Mouse (Mus musculus) ES-Bruce4 (cell line): ENCODE results near the gene Rps8. TPM values are rescaled to one million over a fixed set of nuclear protein-coding genes. Genes with fewer than 3 reads are reported as not detected.

Experiments used
- H3K27ac ChIP-seq: 2 replicates; pipeline ENCODE4 v1.5.1; 2012; ENCODE audit warnings: low read length, inconsistent platforms; ENCODE audit not compliant: insufficient read depth
- H3K27me3 ChIP-seq: 2 replicates; pipeline ENCODE4 v1.6.1; 2012; ENCODE audit warnings: mild to moderate bottlenecking, low read length, inconsistent platforms; ENCODE audit not compliant: control insufficient read depth, poor library complexity, insufficient read depth, severe bottlenecking
- H3K36me3 ChIP-seq: 2 replicates; pipeline ENCODE4 v1.6.1; 2012; ENCODE audit warnings: inconsistent platforms, mild to moderate bottlenecking, low read length, moderate library complexity; ENCODE audit not compliant: control insufficient read depth, poor library complexity, insufficient read depth, severe bottlenecking
- H3K4me1 ChIP-seq: one replicate; pipeline ENCODE4 v1.8.1; 2011; ENCODE audit warnings: low read length; ENCODE audit not compliant: control insufficient read depth, insufficient read depth
- H3K4me3 ChIP-seq: 2 replicates; pipeline ENCODE4 v1.5.1; 2011; ENCODE audit warnings: low read depth, mild to moderate bottlenecking, low read length
- H3K9ac ChIP-seq: 2 replicates; pipeline ENCODE4 v1.6.1; 2012; ENCODE audit warnings: low read depth, mild to moderate bottlenecking, inconsistent platforms; ENCODE audit not compliant: poor library complexity, severe bottlenecking
- H3K9me3 ChIP-seq: replicated peaks from 2 replicates; pipeline ENCODE4 v1.6.1; 2012; ENCODE audit warnings: mild to moderate bottlenecking, low read length, inconsistent platforms; ENCODE audit not compliant: control insufficient read depth, poor library complexity, insufficient read depth, severe bottlenecking
- CTCF ChIP-seq: IDR thresholded peaks from one replicate; pipeline ENCODE4 v1.8.1; 2011; ENCODE audit warnings: low read depth, low read length
- EP300 ChIP-seq: IDR thresholded peaks from 2 replicates; pipeline ENCODE4 v1.6.1; 2011; ENCODE audit warnings: low read depth, low read length; ENCODE audit not compliant: insufficient read depth
- POLR2A ChIP-seq: IDR thresholded peaks from one replicate; pipeline ENCODE4 v1.8.1; 2011; ENCODE audit warnings: low read length; ENCODE audit not compliant: insufficient read depth
- polyA plus RNA-seq: library from polyadenylated mRNA; stranded (reverse); fragments of >200 nt; gene quantifications from 2 replicates; pipeline ENCODE4 v1.2.4, GENCODE M21; 2011; ENCODE audit warnings: low read depth; ENCODE audit not compliant: missing spikeins, insufficient read depth, insufficient read length

Gene Rps8
- polyA plus RNA-seq, 1 experiment, result 2,253 TPM

GRCm38 (mm10) chr4:117124518-117125347 is 31.3 kb downstream of the Rps8 start:
- peak overlapping the region; percentile 95 for H3K27ac ChIP-seq
- H3K27me3 ChIP-seq, result no peaks in the 10 kb centered on the region
- H3K9ac ChIP-seq, result peak overlapping the region; percentile 93
- no peaks in the 10 kb centered on the region; the same call in 1 of the 2 replicates for H3K36me3 ChIP-seq
- no peak for TF ChIP-seq EP300
- TF ChIP-seq CTCF, result no peak
- no peak for TF ChIP-seq POLR2A
- H3K4me3 ChIP-seq, result peak overlapping the region; percentile 81
- peaks cover 4% of the 10 kb centered on the region for H3K4me1 ChIP-seq
- no peaks in the 10 kb centered on the region for H3K9me3 ChIP-seq

- Histone ChIP-seq H3K4me1 (peaks cover 4% of the 10 kb centered on the region), H3K36me3 (no peaks in the 10 kb centered on the region; the same call in 1 of the 2 replicates), H3K27ac (peak overlapping the region; percentile 95), H3K9ac (peak overlapping the region; percentile 93), H3K27me3 (no peaks in the 10 kb centered on the region), H3K9me3 (no peaks in the 10 kb centered on the region), H3K4me3 (peak overlapping the region; percentile 81)
- TF ChIP-seq CTCF, result no peak
- TF ChIP-seq POLR2A, result no peak
- no peak for TF ChIP-seq EP300
These were observed 31.9 kb downstream of the Rps8 start for GRCm38 (mm10) chr4:117124218-117124517.

- H3K27ac ChIP-seq, result no peak overlapping the region; the same call in 1 of the 2 replicates
- TF ChIP-seq POLR2A (no peak), EP300 (no peak)
- H3K27me3 ChIP-seq, result no peaks in the 10 kb centered on the region
- H3K4me1 ChIP-seq, result peaks cover 2% of the 10 kb centered on the region
- H3K4me3 ChIP-seq, result 0 out of 2 replicates have a peak overlapping the region, but pooled peaks have one; percentile 2
- 0 out of 2 replicates have a peak, but pooled peaks cover under 1% of the 10 kb centered on the region for H3K36me3 ChIP-seq
- H3K9me3 ChIP-seq, result no peaks in the 10 kb centered on the region
- peak overlapping the region; percentile 93; the same call in 1 of the 2 replicates for H3K9ac ChIP-seq
These were observed 32.4 kb downstream of the Rps8 start for GRCm38 (mm10) chr4:117123546-117124217.

- Histone ChIP-seq H3K9me3 (no peaks in the 10 kb centered on the region), H3K9ac (peak overlapping the region; percentile 4; the same call in 1 of the 2 replicates)
These were observed 33.8 kb downstream of the Rps8 start for GRCm38 (mm10) chr4:117122209-117122608.

GRCm38 (mm10) chr4:117120445-117121414 is 35.3 kb downstream of the Rps8 start:
- peak overlapping the region; percentile 82 for H3K9ac ChIP-seq
- no peaks in the 10 kb centered on the region for H3K9me3 ChIP-seq
- H3K4me3 ChIP-seq, result peak overlapping the region; percentile 90
- peak overlapping the region; percentile 97 for H3K27ac ChIP-seq
- peaks cover 2% of the 10 kb centered on the region for H3K4me1 ChIP-seq
- no peaks in the 10 kb centered on the region for H3K27me3 ChIP-seq
- peaks cover 4% of the 10 kb centered on the region; the same call in 1 of the 2 replicates for H3K36me3 ChIP-seq
- TF ChIP-seq POLR2A (peak; percentile 48), EP300 (peak; percentile 46; the same call in 1 of the 2 replicates), CTCF (peak; percentile 82)

More at GRCm38 (mm10) chr4:117122209-117122608, 33.8 kb downstream of the Rps8 start:
- H3K27me3 ChIP-seq, result no peaks in the 10 kb centered on the region
- peak overlapping the region; percentile 65 for H3K27ac ChIP-seq
- peaks cover 4% of the 10 kb centered on the region; the same call in 1 of the 2 replicates for H3K36me3 ChIP-seq
- TF ChIP-seq POLR2A (no peak), EP300 (no peak), CTCF (no peak)
- peaks cover 2% of the 10 kb centered on the region for H3K4me1 ChIP-seq
- H3K4me3 ChIP-seq, result peak overlapping the region; percentile 35
